Mouse (Mus musculus) duodenum, adult 2 months (tissue): ENCODE measurements around the gene Emc1. TPM values are rescaled to one million over a fixed set of nuclear protein-coding genes. Genes with fewer than 3 reads are reported as not detected.

Experiments
- polyA plus RNA-seq: library from polyadenylated mRNA; depleted of rRNA; stranded (reverse); fragments of >200 nt; gene quantifications from 2 replicates; pipeline ENCODE4 v1.2.3, GENCODE M21; 2012; ENCODE audit warnings: low replicate concordance; rRNA removed

The Emc1 gene
- 10.5 and 17.2 TPM in 2 replicates for polyA plus RNA-seq

GRCm38 (mm10) chr4:139351931-139352711 is at the start of gene Emc1, which contains the start of the genes Mrto4 and Ubr4:
Gene Emc1 (plus strand): TSS chr4:139352587.
Gene Mrto4 (minus strand): TSS chr4:139352576.
Gene Ubr4 (plus strand): TSS chr4:139352609.

DNA sequence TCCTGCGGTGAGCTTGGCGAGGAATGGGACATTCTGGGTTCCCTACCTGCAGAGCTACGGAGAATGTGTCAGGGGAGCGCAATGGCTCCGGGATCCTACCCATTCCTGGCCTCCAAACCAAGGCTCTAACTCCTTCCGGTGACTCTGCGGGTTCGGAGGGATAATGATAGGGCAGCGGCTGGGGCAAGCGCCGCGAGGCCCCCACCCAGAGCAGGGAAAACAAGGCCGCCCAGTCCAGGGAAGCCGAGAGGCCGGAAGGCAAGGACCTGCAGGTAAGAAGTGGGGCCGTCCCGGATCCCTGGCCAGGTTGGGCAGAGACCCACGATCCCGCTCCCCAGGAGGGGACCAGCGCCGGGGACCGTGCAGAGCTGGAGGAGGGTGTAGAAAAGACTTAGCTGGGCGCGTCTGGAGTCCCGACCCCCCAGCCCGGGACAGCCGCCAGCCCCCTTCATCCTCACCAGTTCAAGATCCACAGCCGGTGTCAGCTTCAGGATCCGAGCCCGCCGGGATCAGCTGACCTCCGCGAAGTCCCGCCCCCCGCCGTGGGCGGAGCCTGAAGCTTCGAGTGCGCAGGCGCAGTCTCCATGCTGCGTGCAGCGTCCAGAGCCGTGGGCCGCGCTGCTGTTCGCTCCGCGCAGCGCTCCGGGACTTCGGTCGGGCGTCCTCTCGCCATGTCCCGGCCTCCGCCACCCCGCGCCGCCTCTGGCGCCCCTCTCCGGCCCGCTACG is 42.1 kb upstream of the Emc1 start, which contains the start of the genes Pqlc2 and Akr7a5:
Gene Pqlc2, minus strand, starts transcription at position 538 of the 728 bp plus-strand sequence.
Gene Akr7a5, plus strand, starts transcription at position 574 of the 728 bp plus-strand sequence.

Other genes starting within 250 kb of the Emc1 start
- 21.5 and 48.2 TPM in 2 replicates for gene Minos1, start 221.5 kb upstream of the Emc1 start, polyA plus RNA-seq
- gene Capzb, start 159.7 kb upstream of the Emc1 start, polyA plus RNA-seq = 90.5 and 258 TPM in 2 replicates
- 36.9 and 60.6 TPM in 2 replicates for gene Pqlc2, start 41.9 kb upstream of the Emc1 start, polyA plus RNA-seq
- 172 and 409 TPM in 2 replicates for gene Akr7a5, start 41.8 kb upstream of the Emc1 start, polyA plus RNA-seq
- 6.3 and 10.8 TPM in 2 replicates for gene Mrto4, start within 50 bp of the Emc1 start, polyA plus RNA-seq
- 131 and 144 TPM in 2 replicates for gene Ubr4, start within 50 bp of the Emc1 start, polyA plus RNA-seq
- 2.4 and 4.3 TPM in 2 replicates for gene Iffo2, start 178.0 kb downstream of the Emc1 start, polyA plus RNA-seq